8 mouse cellular contexts compared by ENCODE assay signal in genomic region chr7:73377307-73377706, GRCm38 (mm10). TPM values are rescaled to one million over a fixed set of nuclear protein-coding genes. Genes with fewer than 3 reads are reported as not detected.
A peak's percentile ranks its signal among the peaks of the same experiment; 100 is the strongest.
DNase-seq lines count a peak whose midpoint lies in the region; ATAC-seq lines count a peak whose summit lies in the region.

No protein-coding gene starts in this region.

- peaks cover 67% of the 10 kb centered on the region for H3K27me3 ChIP-seq in embryonic facial prominence, embryonic 10.5 days (replicated peaks; ENCODE audit: low read depth, poor library complexity, severe bottlenecking)
- H3K27me3 ChIP-seq in hindbrain, embryonic 14.5 days (ENCODE audit: control insufficient read depth, insufficient read depth, low read length) = peaks cover 7% of the 10 kb centered on the region; the same call in 1 of the 2 replicates
- no peaks in the 10 kb centered on the region for H3K27me3 ChIP-seq in midbrain, embryonic 14.5 days (ENCODE audit: control insufficient read depth, insufficient read depth, low read length)

- DNase-seq in gastrocnemius, postnatal 10 days = peak; percentile 37
- no peak for DNase-seq in gastrocnemius, postnatal 4 days (ENCODE audit: low spot score in 2 of 2)
- DNase-seq in embryonic facial prominence, embryonic 10.5 days (ENCODE audit: low spot score) = no peak
- DNase-seq in hindbrain, embryonic 14.5 days (ENCODE audit: low spot score) = no peak
- peak; percentile 78 for DNase-seq in midbrain, embryonic 14.5 days
- no peak for DNase-seq in embryo, embryonic 9.5 days (ENCODE audit: extremely low spot score)
- DNase-seq in spleen, adult 12 weeks (ENCODE audit: low spot score) = no peak
- DNase-seq in kidney, adult 9 months = no peak

- H3K9me3 ChIP-seq in embryonic facial prominence, embryonic 10.5 days = no peaks in the 10 kb centered on the region
- H3K9me3 ChIP-seq in hindbrain, embryonic 14.5 days (ENCODE audit: control insufficient read depth, low read length) = no peaks in the 10 kb centered on the region
- H3K9me3 ChIP-seq in midbrain, embryonic 14.5 days (ENCODE audit: control insufficient read depth, low read length) = no peaks in the 10 kb centered on the region

- peak overlapping the region; percentile 83 for H3K4me3 ChIP-seq in embryonic facial prominence, embryonic 10.5 days
- peak overlapping the region; percentile 73 for H3K4me3 ChIP-seq in hindbrain, embryonic 14.5 days (replicated peaks; ENCODE audit: low read length)
- H3K4me3 ChIP-seq in midbrain, embryonic 14.5 days (replicated peaks; ENCODE audit: low read depth, low read length) = peak overlapping the region; percentile 90

- no peaks in the 10 kb centered on the region for H3K36me3 ChIP-seq in embryonic facial prominence, embryonic 10.5 days (replicated peaks)
- no peaks in the 10 kb centered on the region for H3K36me3 ChIP-seq in hindbrain, embryonic 14.5 days (replicated peaks; ENCODE audit: control insufficient read depth, insufficient read depth)
- no peaks in the 10 kb centered on the region for H3K36me3 ChIP-seq in midbrain, embryonic 14.5 days (ENCODE audit: control insufficient read depth, insufficient read depth, low read length)

- 41% methylated on average over 12 of the region's 12 CpGs for WGBS in embryonic facial prominence, embryonic 10.5 days
- WGBS in hindbrain, embryonic 14.5 days = 14% methylated on average over 12 of the region's 12 CpGs
- 4% methylated on average over 12 of the region's 12 CpGs for WGBS in midbrain, embryonic 14.5 days

- peak overlapping the region; percentile 72 for H3K27ac ChIP-seq in embryonic facial prominence, embryonic 10.5 days (replicated peaks)
- peak overlapping the region; percentile 94 for H3K27ac ChIP-seq in hindbrain, embryonic 14.5 days
- H3K27ac ChIP-seq in midbrain, embryonic 14.5 days (replicated peaks; ENCODE audit: low read depth, low read length) = peak overlapping the region; percentile 98

- H3K4me2 ChIP-seq in hindbrain, embryonic 14.5 days (replicated peaks) = peak overlapping the region; percentile 81
- H3K4me2 ChIP-seq in midbrain, embryonic 14.5 days (ENCODE audit: low read length) = peak overlapping the region; percentile 80

- peak overlapping the region; percentile 80 for H3K9ac ChIP-seq in hindbrain, embryonic 14.5 days
- H3K9ac ChIP-seq in midbrain, embryonic 14.5 days (replicated peaks; ENCODE audit: low read length) = peak overlapping the region; percentile 95

- no peak for ATAC-seq in hindbrain, embryonic 14.5 days (ENCODE audit: low FRiP score)
- ATAC-seq in midbrain, embryonic 14.5 days (ENCODE audit: low FRiP score, low TSS enrichment) = no peak

- peaks cover 69% of the 10 kb centered on the region for H3K4me1 ChIP-seq in embryonic facial prominence, embryonic 10.5 days
- H3K4me1 ChIP-seq in hindbrain, embryonic 14.5 days (replicated peaks; ENCODE audit: control insufficient read depth, insufficient read depth, low read length) = peaks cover 39% of the 10 kb centered on the region
- peaks cover 61% of the 10 kb centered on the region for H3K4me1 ChIP-seq in midbrain, embryonic 14.5 days (ENCODE audit: control insufficient read depth, insufficient read depth, low read length)

RNA-seq across cellular contexts. Expression of gene Rgma, which starts 2.0 kb away (rescaled TPM):
- 10 to 100 TPM; 93.3 to 94.9 TPM for total RNA-seq in gastrocnemius, postnatal 10 days (2021)
- 10 to 100 TPM; 94.6 to 97.6 TPM for total RNA-seq in gastrocnemius, postnatal 4 days (2021)
- polyA plus RNA-seq in embryonic facial prominence, embryonic 10.5 days (2016; fragmentation: Nextera tagmentation; extraction: Ambion mirVana) = 23.4 and 26.5 TPM in 2 replicates
- 46.3 and 46.7 TPM in 2 replicates for polyA plus RNA-seq in hindbrain, embryonic 14.5 days (2014; fragmentation: Nextera tagmentation; extraction: Ambion mirVana)
- polyA plus RNA-seq in midbrain, embryonic 14.5 days (2014; fragmentation: Nextera tagmentation; extraction: Ambion mirVana) = 46.4 and 59.4 TPM in 2 replicates

Comparison
In these comparisons a context has a peak if more than half of its experiments do, and no peak if none do; other contexts are left out.
1. DNase-seq: peak in gastrocnemius, postnatal 10 days (single experiment) and midbrain, embryonic 14.5 days (single experiment); none in gastrocnemius, postnatal 4 days (0 of 2), embryonic facial prominence, embryonic 10.5 days (single experiment), hindbrain, embryonic 14.5 days (single experiment), embryo, embryonic 9.5 days (single experiment), spleen, adult 12 weeks (single experiment) and kidney, adult 9 months (single experiment).
2. Peak in every context shown above with its lines, with median percentiles within 50 percentile points of each other: H3K27ac ChIP-seq and H3K4me3 ChIP-seq.